Mouse (Mus musculus): ENCODE measurements around the gene Gm11146.

Gm11146 gene

GRCm38 (mm10) chr16:77601994-77602393, at the start of gene Gm11146:
Gm11146 (minus strand) TSS chr16:77602094.
- no peak for DNase-seq (ENCODE audit: low spot score)

- DNase-seq (ENCODE audit: low spot score), result no peak
Measured at GRCm38 (mm10) chr16:77650596-77650995, 48.7 kb upstream of the Gm11146 start.

GRCm38 (mm10) chr16:77649006-77649405, 47.1 kb upstream of the Gm11146 start:
- no peak for DNase-seq (ENCODE audit: low spot score)

DNA sequence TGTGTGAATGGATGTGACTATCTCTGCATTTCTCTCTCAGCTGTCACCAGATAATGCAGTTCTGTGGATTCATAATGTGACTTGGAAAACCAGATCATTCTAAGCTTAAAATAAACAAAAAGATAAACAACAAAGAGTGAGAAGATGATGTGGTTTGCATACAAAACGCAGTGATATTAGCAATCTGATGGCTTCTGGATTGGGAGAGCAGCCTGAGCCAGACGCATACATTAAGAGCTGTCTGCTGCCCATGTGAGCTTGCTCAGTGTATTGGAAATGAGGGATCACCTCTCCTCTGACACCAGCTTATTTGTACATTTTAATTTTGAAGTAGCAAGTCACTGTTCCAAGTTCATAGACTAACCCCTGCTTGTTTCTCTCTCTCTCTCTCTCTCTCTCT, 46.3 kb upstream of the Gm11146 start:
- DNase-seq (ENCODE audit: low spot score), result no peak

- DNase-seq (ENCODE audit: low spot score), result no peak
Measured at GRCm38 (mm10) chr16:77646146-77646545, 44.3 kb upstream of the Gm11146 start.

- no peak for DNase-seq (ENCODE audit: low spot score)
Measured at GRCm38 (mm10) chr16:77644976-77645375, 43.1 kb upstream of the Gm11146 start.

- peak; percentile 15 for DNase-seq (ENCODE audit: low spot score)
Measured at GRCm38 (mm10) chr16:77643871-77644720, 42.2 kb upstream of the Gm11146 start.

GRCm38 (mm10) chr16:77643036-77643870, 41.4 kb upstream of the Gm11146 start:
- no peak for DNase-seq (ENCODE audit: low spot score)

GRCm38 (mm10) chr16:77636497-77636896, 34.6 kb upstream of the Gm11146 start:
- no peak for DNase-seq (ENCODE audit: low spot score)

- no peak for DNase-seq (ENCODE audit: low spot score)
Measured at GRCm38 (mm10) chr16:77632315-77632881, 30.5 kb upstream of the Gm11146 start.

DNA sequence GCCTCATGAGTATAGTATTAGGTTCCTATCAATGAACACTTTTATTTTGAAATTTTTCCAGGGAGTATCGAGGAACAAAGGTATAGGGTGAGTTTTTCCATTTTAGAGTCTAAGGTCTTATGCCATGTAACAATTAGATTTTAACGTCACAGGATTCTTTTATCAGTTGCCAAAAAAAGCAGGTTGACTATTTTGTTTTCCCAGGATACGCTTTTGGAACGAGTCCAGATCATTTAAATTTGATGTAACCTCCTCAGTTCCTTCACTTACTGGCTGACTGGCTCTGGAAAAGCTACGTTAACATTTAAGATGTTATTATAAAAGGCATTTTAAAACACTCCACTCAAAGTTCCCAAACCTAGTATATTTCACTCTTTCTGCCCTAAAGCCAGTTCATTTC, 20.8 kb upstream of the Gm11146 start:
- no peak for DNase-seq (ENCODE audit: low spot score)

DNA sequence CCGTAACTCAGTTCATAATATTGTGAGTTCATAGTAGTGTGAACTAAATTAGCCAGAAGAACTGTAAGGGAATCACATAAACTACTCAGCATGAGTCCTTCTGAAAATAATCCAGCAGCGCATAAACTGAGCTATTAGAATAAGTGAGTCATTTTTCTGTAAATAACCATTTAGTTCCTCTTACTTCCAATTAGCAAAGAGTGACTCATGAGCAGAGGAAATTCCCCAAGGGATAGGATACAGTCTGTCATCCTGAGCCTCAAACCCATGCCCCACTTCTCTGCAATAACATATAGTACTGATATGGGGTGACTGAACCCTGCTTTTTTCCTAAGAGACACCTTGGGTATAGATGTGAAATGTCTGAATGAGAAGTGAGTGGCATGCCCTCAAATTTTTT, 687 bp upstream of the Gm11146 start:
- DNase-seq (ENCODE audit: low spot score), result no peak

DNA sequence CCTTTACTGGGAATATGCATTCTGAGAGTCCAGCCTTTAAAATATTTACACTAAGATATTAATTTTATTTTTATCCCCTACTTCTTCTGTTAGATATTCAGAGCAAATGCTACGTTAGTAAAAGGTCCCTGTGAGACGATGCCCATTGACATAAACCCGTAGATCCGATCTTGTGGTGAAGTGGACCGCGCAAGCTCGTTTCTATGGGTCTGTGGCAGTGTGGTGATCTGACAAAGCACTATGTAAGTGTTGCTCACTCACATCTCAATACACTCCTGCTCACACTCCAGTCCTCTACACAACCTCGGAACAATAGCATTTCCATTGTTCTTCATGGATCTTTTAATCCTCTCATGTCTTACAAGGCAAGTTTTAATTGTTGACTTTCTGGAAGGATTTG, 3.1 kb downstream of the Gm11146 start:
- no peak for DNase-seq (ENCODE audit: low spot score)

- no peak for DNase-seq (ENCODE audit: low spot score)
Measured at GRCm38 (mm10) chr16:77596556-77596955, 5.3 kb downstream of the Gm11146 start.

GRCm38 (mm10) chr16:77595661-77596060, 6.2 kb downstream of the Gm11146 start:
- DNase-seq (ENCODE audit: low spot score), result no peak

GRCm38 (mm10) chr16:77594553-77594952, 7.3 kb downstream of the Gm11146 start:
- peak; percentile 57 for DNase-seq (ENCODE audit: low spot score)

DNA sequence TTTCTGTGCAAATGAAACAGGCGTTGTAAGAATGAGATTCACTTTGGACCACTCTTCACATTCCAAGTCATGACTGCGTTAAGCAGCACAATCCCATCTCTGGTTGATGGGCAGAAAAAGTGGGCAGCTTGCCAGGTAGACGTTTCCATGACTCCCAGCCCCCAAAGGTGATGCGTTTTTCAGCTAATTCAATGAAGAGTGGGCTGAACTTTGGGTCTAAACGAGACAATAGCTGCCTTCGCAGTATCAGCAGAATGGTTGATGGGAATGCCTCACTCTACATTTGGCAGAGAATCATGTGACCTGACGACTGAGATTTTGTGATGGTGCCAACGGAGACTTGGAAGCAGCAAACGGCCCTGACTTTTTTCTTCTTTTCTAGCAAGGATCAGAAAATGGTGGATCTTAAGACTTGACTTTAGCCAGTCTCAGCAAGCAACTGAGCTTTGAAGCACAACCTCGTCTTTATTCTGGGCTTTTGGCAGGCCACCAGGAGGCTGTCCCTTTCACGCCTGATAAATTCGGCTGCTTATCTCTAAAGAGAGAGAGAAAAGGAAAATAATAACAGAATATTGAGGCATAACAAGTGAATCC, 8.0 kb downstream of the Gm11146 start:
- peak; percentile 81 for DNase-seq (ENCODE audit: low spot score)

DNA sequence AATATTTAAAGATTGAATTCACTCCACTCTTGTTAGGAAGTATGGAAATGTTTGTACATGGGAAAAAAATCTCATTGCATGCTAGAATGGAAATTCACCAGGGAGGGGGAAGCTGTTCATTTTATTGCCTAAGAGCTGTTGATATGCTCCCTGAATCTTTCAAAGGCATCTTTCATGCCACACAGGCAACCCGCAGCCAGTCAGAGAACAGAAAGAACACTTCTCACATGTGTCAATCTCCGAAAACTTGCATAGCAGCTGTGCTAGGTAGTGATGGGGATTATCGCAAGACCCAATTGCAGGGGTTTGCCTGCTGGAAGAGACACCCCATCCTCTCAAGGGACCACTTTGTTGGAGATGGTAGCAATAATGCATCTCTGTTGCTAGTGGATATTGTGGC, 8.9 kb downstream of the Gm11146 start:
- DNase-seq (ENCODE audit: low spot score), result no peak

DNA sequence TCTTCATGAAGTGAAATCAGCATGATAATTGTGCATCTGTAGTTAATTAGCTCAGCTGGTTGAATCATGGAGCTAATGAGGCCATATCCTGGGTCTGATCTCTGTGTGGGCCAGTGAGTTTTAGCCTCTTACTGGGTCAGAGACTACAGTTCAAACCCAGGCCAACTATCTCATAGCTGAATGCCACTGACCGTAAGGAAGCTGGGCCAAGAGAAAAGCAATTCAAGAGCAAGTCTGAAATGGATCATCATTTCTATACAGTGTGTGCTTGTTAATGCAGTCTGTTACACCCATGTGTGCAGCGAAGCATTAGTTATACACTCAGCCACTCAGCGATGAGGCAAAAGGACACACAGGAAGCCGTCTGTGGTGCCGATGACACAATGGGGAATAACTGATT, 28.9 kb downstream of the Gm11146 start:
- DNase-seq (ENCODE audit: low spot score), result no peak

DNA sequence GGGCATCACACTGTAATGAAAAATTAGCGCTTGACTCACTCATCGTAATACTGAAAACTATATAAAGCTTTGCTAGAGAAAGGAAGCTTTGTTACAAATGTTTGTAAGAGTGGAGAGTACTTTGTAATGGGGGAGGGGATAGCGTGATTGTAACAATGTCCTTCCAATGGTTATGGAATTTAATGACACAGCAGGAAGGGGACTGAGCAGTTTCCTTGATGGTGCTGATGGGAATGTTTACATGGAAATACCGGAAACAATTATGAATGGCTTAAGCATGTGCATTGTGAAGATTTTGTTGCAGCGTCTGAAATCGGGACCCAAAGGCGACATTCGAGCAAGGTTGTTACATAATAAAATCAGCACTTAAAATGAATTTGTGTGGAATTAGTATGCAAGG, 32.4 kb downstream of the Gm11146 start:
- no peak for DNase-seq (ENCODE audit: low spot score)

DNA sequence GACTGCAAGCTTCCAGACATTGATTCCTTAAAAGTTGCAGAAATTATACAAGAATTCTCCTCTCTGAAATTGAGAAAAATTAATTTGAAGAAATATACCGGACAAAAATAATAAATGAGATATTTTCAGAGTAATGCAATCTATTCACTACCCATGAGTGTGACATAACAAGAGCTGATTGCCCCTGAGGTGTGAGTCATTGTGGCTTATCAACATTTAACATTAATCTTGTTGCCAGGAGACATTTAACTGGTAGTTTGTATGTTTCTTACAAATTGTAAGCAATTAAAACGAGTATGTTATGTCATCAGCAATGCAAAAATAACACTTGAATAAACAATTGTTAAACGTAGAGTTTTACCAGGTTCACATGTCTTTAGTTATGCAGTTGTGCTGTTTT, 33.5 kb downstream of the Gm11146 start:
- no peak for DNase-seq (ENCODE audit: low spot score)

DNA sequence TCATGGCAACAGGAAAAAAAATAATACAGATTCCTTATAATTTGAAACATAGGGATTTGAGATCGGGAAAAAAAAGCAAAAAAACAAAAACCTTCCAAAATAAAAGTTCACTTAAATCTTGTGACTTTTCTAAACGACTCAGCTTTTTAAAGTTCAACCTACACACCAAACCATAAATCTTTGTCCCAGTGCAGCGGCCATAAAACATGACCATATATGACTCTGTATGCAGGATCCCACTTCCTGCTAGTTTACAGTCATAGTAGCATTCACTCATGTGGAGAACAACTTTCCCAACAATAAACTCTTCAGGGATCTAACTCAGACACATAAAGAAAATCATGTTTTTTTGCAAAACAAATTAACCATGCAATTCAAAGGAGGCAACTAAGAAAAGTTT, 39.0 kb downstream of the Gm11146 start:
- no peak for DNase-seq (ENCODE audit: low spot score)

Measured in ovary, adult 18-20 months (tissue).